Mouse (Mus musculus): ENCODE results near the gene Sprn. TPM values are rescaled to one million over a fixed set of nuclear protein-coding genes. Genes with fewer than 3 reads are reported as not detected.
A peak's percentile ranks its signal among the peaks of the same experiment; 100 is the strongest.

The Sprn gene
- not detected for polyA plus RNA-seq (2017; shearing (Covaris generic))

DNA sequence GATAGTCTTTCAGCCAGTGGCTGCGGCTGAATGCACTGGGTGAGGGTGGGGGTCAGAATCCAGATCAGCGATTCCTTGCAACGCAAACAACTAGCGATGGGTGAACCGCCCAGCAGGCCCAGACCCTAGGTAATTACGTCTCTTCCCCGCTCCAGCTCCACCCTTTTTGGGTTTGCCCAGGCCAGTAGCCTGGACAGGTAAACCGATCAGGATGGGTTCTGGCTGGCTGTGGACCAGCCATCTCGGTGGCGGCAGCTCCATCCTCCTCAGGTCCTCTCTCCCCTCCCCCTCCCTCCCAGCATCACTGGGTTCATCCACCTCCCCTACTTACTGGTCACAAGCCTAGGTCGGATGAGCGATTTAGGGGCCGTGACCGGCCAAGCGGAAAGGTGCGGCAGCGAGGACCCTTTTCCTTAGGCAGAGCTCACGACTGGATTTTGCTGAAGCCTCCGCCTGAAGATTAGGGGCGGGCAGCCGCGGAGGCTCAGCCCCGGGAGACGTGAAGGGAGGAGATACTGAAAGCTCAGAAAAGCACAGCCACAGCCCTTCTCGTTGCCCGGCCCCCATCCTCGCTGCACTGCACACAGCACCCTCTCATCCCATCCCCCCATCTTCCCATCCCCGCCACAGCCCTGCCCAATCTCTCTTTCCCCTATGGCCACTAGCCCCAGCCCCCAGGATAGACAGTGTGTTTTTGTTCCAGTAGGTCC lies at the start of gene Sprn:
Sprn (minus strand) TSS at position 660 of the 710 bp plus-strand sequence.
- no peak for ATAC-seq

DNA sequence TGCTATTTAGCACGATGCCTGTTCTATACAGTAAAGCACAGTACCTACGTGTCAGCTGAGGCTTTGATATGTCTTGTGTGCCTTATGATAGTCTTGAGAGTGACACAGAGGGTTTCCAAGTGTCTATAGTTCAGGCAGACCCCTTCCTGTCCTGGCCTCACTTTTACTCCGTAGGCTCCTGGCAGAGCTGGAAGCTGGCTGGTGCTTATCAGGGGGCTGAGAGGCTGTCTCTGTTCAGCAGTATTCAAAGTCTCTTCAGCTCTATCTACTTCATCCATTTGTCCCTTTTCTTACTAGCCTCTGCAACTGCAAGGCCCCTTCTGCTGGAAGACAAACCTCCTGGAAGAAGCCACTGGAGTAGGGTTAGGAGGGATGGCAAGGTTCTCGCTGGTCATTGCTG lies 46.4 kb upstream of the Sprn start:
- no peak for ATAC-seq

DNA sequence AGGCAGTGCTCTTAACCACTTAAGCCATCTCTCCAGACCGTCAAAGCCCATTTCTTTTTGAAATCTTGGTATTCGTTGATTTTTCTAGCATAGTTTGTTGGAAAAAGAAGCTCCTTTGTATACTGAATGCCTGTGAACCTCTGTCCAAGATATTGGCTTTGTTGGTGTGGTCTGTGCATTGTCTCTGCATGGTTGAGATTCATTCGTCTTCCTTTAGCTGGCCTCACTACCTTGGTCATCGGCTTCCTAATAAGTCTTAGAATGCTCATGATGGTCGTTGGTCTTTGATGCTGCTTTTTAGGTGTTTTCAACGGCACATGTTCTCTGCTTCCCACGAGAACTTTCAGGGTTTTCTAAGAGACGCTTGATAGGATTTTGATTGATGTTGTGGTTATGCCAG lies 41.3 kb upstream of the Sprn start:
- ATAC-seq: no peak

DNA sequence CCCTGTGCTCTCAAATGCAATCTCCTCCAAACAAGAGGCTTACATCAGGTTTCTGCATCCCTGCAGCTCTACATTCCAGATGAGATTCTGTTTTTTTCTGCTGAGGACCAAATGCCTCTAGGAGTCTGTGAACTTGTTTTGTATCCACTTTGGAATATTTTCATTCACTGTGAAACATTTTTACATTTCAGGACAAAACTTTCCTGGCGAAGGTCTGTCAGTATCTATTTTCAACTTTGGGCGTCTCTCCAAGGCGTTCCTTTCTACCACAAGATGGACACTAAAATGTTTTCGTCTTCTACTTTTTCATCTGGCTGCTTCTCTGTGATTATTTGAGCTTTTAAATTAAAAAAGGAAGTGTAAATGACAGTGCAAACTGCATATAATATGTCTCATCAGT lies 39.4 kb upstream of the Sprn start:
- ATAC-seq: no peak

- ATAC-seq: no peak
Measured at GRCm38 (mm10) chr7:140192851-140193250, 38.2 kb upstream of the Sprn start.

DNA sequence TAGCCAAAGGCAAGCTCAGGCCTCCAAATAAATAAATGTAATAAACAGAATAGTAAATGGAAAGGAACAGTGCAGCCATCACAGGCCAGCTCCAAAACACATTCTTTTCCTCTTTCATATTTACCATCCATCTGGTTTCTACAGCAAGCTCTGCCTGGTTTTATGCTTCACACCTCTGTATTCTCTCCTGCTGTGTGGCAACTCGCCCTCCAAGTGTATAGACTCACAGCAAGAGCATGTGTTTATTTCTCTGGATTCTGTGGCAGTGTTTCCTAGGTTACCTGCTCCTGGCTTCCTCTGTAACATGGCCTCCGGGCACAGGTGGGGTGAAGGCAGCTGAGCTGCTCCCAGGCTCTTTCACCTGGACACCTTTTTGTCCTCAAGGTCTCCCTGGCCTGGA lies 37.8 kb upstream of the Sprn start:
- no peak for ATAC-seq

- no peak for ATAC-seq
Measured at GRCm38 (mm10) chr7:140190435-140190834, 35.8 kb upstream of the Sprn start.

DNA sequence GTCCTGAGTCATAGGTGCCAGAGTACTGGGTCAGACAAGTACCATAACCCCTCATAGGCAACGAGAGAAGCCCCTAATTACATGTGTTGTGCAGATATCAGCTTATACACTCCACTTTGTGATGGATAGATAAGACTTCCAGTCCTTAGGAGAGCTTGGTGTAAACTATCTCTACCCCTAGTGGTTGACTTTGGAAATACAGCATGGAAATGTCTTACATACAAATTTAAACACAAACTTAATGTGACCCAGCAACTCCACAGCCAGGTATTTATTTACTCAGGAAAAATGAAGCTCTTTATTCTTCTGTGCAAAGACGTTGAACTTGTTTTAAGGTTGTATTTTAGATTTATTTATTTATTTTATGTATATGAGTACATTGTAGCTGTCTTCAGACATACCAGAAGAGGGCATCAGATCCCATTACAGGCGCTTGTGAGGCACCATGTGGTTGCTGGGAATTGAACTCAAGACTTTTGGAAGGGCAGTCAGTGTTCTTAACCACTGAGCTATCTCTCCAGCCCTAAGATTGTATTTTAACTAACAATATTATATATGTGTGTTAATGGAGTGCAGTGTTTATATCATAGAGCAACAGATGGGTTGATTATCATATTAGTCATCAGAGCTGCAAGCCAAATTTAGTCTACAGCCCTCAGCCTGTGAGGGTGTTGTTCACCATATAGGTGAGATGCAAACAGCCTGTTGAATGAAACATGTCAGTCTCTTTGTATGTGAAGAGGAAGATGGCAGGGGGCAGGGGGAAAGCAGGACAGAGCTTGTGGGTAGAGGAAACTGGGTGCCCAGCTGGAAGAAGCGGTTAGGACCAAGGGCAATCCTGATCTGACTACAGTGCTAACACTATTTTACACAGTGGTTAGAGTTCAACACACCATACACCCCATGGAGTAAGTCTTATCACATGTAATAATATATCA lies 34.0 kb upstream of the Sprn start:
- no peak for ATAC-seq

DNA sequence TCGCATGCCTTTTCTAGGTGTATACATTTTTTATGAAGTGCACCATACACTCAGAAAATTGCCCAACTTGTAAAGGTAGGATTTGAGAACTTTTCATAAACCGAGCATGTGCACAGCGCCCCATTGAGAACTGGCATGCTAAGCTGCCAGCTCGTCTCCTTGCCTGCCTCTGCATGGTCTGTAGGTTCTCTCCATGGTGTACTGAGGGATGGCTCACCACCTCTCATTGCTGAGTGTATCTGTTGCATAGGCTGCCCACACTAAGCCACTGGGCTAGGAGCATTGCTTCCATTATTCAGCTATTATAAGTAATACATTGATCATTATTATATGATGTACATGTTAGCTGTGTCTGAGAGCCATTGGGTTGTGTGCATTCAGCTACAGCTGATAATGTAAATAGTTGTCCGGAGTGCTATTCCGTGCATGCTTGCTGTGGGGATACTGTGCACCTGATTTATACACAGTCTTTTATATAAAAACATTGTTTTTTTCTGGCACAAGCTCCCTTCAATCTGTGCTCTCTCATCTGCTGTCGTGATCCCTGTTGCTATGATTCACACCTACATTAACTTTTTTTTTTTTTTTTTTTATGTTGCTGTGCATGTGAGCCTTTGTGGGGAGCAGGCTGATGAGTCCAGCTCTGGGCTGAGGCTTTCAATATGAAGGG lies 33.2 kb upstream of the Sprn start:
- ATAC-seq: no peak

GRCm38 (mm10) chr7:140186646-140187620 lies 32.3 kb upstream of the Sprn start:
- ATAC-seq: peak; percentile 65

DNA sequence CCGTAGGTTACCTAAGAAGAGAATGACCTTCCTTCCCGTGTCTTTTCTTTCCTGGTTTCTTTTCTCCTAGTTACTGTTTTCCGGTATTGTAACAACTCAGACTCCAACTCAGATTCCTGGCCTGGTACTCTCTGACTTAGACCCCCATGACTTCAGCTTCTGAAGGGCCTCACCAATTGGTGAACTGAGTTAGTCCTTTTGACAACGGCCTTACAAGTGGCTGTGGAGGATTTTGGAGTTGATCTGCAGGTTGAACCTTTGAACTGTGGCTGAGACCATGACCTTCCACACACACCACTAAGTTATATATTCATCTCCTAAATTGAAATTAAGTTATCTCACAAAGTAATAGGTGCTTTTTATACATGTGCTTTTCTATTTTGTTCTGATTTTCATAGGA lies 29.5 kb upstream of the Sprn start:
- no peak for ATAC-seq

DNA sequence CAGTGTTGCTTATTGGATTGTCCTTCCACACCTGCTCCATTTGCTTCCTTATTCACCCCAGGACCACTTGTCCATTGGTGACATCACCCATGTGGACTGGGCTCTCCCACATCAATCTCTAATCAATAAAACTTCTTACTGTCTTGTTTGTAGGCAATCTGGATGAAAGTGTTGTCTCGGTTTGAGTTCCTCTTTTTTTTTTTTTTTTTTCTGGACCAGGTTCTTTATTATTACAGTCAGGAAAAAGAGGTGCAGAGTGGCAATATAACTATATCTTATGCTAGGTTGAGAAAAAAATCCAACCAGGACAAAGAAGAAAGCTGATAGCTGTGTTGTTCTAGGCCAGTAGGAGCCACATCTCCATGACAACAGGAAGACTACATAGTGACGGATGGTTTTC lies 26.0 kb upstream of the Sprn start:
- ATAC-seq: no peak

DNA sequence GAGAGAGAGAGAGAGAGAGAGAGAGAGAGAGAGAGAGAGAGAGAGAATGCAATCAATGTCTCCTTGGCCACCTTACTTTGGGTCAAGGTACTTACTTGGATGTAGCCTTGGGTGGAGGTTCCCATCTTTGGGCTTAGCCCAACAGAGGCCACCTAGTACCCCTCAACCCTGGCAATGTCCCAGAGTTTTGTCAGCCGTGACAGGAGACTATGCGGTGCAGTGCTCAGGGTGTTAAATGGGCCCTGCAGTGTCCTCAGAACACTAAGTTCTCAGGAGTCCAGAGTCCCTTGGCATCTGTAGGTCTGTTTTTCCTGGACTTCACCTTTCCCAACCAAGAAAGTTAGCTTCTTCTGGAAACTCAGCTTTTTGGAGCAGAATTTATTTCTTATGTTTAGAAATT lies 24.5 kb upstream of the Sprn start:
- ATAC-seq: no peak

DNA sequence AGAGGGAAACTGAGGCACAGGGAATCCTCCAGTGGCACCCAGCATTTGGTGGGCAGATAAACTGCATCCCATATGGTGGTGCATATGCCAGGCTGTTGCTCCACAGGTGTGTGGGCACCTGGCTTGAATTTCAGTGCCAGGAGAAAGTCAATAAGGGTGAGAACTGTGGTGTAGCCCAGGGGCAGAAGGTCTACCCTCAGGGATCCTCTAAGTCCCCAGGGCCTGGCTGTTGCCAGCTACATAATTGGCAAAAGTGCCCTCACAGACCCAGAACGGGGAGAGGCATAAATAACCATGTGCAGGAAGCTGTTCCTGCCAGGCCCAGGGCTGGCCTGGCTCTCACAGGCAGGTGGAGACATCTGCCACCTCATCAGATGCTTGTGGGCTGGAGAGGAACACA lies 18.3 kb upstream of the Sprn start, which contains the start of gene Olfr523:
Olfr523 (plus strand) TSS at position 282 of the 400 bp plus-strand sequence.
- no peak for ATAC-seq

GRCm38 (mm10) chr7:140170863-140171262 lies 16.2 kb upstream of the Sprn start:
- ATAC-seq: no peak

- ATAC-seq: no peak
Measured at GRCm38 (mm10) chr7:140169386-140169785, 14.7 kb upstream of the Sprn start.

DNA sequence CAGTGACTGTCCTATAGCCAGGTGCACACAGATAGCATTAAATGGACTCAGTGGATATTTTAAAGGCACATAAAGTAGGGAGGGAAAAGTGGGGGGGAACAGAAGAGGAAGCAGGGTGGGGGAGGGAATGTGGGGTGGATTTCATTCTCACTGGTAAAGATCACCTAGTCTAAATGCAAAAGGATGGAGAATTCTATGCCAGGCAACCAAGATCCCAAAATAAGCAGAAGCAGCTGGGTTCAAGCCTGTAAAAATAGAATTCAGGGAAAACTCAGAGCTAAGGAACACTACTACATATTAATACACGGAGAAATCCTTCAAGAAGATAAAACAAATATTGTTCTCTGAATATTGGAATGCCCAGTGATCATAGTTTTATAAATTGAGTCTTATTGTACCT lies 13.3 kb upstream of the Sprn start:
- no peak for ATAC-seq

GRCm38 (mm10) chr7:140164664-140165063 lies 10.0 kb upstream of the Sprn start, which contains the start of gene Olfr522:
Gene Olfr522, minus strand, starts transcription at chr7:140164764.
- no peak for ATAC-seq

- ATAC-seq: no peak
Measured at GRCm38 (mm10) chr7:140160363-140160762, 5.7 kb upstream of the Sprn start.

DNA sequence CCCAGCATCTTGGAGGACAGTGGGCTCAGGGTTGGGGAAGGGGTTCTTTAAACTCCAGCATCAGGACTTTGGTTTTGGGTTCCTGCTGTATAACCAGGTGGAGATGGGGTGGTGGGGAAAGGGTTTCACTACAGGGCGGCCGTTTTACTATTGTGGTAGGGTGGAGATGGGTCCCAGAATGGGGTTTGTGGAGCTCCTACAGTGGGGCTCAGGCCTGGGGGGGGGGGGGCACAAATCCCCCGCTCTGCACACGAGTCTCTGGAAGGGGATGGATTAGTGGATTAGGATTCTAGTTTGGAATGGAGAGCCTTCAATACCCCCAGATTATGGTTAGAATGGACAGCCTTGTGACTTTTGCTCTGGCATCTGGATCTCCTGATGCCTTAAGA lies 854 bp downstream of the Sprn start:
- no peak for ATAC-seq

DNA sequence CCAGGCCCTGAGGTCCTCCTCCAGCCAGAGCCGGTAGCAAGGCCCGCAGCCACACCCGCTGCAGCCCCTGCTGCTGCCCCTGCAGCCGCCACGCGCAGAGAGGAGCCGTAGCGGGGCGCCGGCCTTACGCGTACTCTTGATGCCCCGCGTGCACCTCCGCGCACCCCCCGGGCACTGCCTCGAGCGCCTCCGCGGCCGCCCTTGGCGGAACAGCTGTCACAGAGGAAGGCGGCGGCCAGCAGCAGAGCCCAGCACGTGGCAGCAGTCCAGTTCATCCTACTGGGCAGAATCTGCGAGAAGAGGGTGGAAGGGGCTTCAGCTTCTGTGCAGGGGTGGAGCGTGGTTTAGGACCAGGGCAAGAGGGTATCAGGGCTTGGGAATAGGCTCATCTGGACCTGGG lies 1.3 kb downstream of the Sprn start:
- ATAC-seq: no peak

GRCm38 (mm10) chr7:140144550-140144949 lies 10.1 kb downstream of the Sprn start:
- no peak for ATAC-seq
